Mouse (Mus musculus): ENCODE results near the gene Gm44596. TPM values are rescaled to one million over a fixed set of nuclear protein-coding genes. Genes with fewer than 3 reads are reported as not detected.
A peak's percentile ranks its signal among the peaks of the same experiment; 100 is the strongest.
"Not testable (repeated sequence)": the region's sequence is repeated elsewhere in the genome, so short reads cannot be mapped to it uniquely, and the experiment has no call there.

Gene Gm44596
- polyA plus RNA-seq, 1 experiment from 2014 or later = not detected

DNA sequence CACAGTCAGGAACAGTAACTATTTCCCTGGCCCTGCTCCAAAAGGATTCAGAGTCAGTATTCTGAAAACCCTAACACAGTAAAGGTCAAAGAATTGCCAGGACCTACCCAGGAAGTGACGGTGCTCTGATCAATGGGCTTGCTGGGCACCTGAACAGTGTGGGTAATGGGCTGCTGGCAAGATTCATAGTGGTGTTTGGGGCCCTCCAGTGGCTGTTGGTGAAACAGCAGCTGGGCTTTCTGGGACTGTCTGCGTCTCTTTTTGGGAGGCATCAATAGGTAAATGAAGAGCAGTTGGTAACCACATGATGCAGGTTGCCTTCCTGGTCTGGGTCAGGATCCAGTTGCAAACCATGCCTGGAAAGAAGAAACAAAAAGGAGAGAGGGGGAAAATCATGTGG lies 16.3 kb upstream of the Gm44596 start:
- Histone ChIP-seq H3K9ac (no peak overlapping the region), H3K4me2 (no peak overlapping the region), H3K4me1 (replicated peaks) (peaks cover 50% of the 10 kb centered on the region), H3K4me3 (no peak overlapping the region), H3K27ac (replicated peaks) (no peak overlapping the region), H3K36me3 (peaks cover 11% of the 10 kb centered on the region; the same call in 1 of the 2 replicates), H3K27me3 (no peaks in the 10 kb centered on the region), H3K9me3 (no peaks in the 10 kb centered on the region)
- WGBS = 3% methylated on average over 2 of the region's 2 CpGs
- ATAC-seq (ENCODE audit: low FRiP score, low read depth) = no peak

- WGBS = 11% methylated on average over 9 of the region's 9 CpGs
- H3K4me2 ChIP-seq = peak overlapping the region; percentile 99
- ATAC-seq (ENCODE audit: low FRiP score, low read depth) = no peak
These were observed 13.4 kb upstream of the Gm44596 start for GRCm38 (mm10) chr6:128361901-128362300.

DNA sequence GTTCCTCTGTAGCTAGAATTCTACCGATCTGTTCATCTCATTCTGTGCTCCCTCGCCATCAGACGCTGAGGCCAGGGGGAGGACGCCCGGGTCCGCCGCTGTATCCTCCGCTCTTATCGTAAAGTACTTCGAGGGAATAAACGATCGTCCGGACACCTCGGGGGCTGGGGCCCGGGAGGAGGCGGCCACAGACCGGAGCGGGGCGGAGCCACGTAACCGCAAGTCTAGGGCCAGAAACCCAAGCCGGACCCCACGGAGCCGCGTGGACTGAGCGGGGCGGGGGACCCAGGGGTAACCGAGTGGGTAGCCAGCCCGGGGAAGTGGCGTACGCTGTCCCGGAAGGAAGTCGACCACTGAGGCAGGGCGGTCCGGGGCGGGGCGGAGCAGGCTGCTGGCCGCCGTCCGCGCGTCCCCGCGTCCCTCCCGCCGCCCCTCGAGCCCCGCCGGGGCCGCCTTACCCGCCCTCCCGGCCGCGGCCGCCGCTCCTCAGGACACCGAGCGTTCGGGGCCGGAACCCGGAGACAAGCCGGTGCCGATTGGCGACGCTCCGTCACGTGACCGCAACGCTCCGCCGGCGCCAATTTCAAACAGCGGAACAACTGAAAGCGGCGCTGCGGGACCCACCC lies 12.8 kb upstream of the Gm44596 start, which contains the start of the genes Rhno1 and Foxm1:
Gene Rhno1, minus strand, starts transcription at position 531 of the 626 bp plus-strand sequence.
Gene Foxm1, plus strand, starts transcription at position 587 of the 626 bp plus-strand sequence.
- Histone ChIP-seq H3K36me3 (peaks cover 8% of the 10 kb centered on the region; the same call in 1 of the 2 replicates), H3K9me3 (no peaks in the 10 kb centered on the region), H3K4me3 (peak within 1 kb of the TSS; percentile 66), H3K27me3 (no peaks in the 10 kb centered on the region), H3K27ac (replicated peaks) (peak within 1 kb of the TSS; percentile 90), H3K4me1 (replicated peaks) (peaks cover 35% of the 10 kb centered on the region), H3K4me2 (peak within 1 kb of the TSS; percentile 99), H3K9ac (peak within 1 kb of the TSS; percentile 69)
- WGBS = under 1% methylated on average over 66 of the region's 76 CpGs
- peak; percentile 90 for ATAC-seq (ENCODE audit: low FRiP score, low read depth)

More at GRCm38 (mm10) chr6:128361901-128362300, 13.4 kb upstream of the Gm44596 start:
- Histone ChIP-seq H3K27me3 (no peaks in the 10 kb centered on the region), H3K4me1 (replicated peaks) (peaks cover 35% of the 10 kb centered on the region), H3K9me3 (no peaks in the 10 kb centered on the region), H3K36me3 (peaks cover 11% of the 10 kb centered on the region; the same call in 1 of the 2 replicates), H3K9ac (peak overlapping the region; percentile 69), H3K4me3 (peak overlapping the region; percentile 66), H3K27ac (replicated peaks) (peak overlapping the region; percentile 90)

GRCm38 (mm10) chr6:128363007-128363825 lies 12.1 kb upstream of the Gm44596 start:
- peaks cover 7% of the 10 kb centered on the region; the same call in 1 of the 2 replicates for H3K36me3 ChIP-seq
- peak; percentile 15; the same call in 1 of the 2 replicates for ATAC-seq (ENCODE audit: low FRiP score, low read depth)
- peak overlapping the region; percentile 69 for H3K9ac ChIP-seq
- no peaks in the 10 kb centered on the region for H3K9me3 ChIP-seq
- H3K4me1 ChIP-seq (replicated peaks) = peaks cover 35% of the 10 kb centered on the region
- no peaks in the 10 kb centered on the region for H3K27me3 ChIP-seq
- peak overlapping the region; percentile 66 for H3K4me3 ChIP-seq
- peak overlapping the region; percentile 90 for H3K27ac ChIP-seq (replicated peaks)
- H3K4me2 ChIP-seq = peak overlapping the region; percentile 99
- 2% methylated on average over 46 of the region's 46 CpGs for WGBS

DNA sequence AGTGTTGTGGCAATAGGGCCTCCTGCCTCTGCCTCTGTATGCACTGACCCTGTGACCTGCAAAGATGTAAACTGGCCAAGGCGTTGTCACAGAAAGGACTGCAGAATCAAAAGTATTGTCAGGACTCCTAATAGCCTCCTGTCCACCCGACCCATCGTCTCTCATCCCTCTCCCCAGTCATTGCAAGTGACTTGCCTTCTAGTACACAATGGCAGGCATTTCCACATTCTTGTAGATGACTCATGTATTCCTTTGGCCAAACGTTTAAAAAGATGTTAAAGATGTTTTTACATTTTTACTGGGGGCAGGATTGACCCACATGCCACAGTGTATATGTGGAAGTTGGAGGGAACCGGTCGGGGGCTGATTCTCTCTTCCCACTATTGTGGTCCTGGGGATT lies 10.6 kb upstream of the Gm44596 start:
- H3K27me3 ChIP-seq = no peaks in the 10 kb centered on the region
- no peak overlapping the region for H3K9ac ChIP-seq
- no peaks in the 10 kb centered on the region for H3K9me3 ChIP-seq
- 68% methylated on average over 6 of the region's 6 CpGs for WGBS
- H3K36me3 ChIP-seq = no peaks in the 10 kb centered on the region
- ATAC-seq (ENCODE audit: low FRiP score, low read depth) = no peak
- H3K4me3 ChIP-seq = no peak overlapping the region
- H3K4me1 ChIP-seq (replicated peaks) = peaks cover 28% of the 10 kb centered on the region
- H3K27ac ChIP-seq (replicated peaks) = no peak overlapping the region
- no peak overlapping the region for H3K4me2 ChIP-seq

DNA sequence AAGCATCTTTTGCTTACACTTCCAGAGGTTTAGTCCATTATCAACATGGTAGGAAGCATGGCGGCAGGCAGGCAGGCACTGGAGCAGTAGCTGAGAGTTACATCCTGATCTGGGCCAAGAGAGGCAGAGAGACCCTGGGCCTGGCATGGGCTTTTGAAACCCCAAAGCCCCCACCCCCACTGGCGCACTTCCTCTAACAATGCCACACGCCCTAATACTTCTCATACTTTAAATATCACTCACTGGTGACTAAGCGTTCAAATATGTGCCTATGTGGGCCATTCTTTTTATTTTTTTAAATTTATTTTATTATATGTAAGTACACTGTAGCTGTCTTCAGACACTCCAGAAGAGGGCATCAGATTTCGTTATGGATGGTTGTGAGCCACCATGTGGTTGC lies 8.8 kb upstream of the Gm44596 start:
- H3K27ac ChIP-seq (replicated peaks) = no peak overlapping the region
- no peaks in the 10 kb centered on the region for H3K27me3 ChIP-seq
- H3K9me3 ChIP-seq = no peaks in the 10 kb centered on the region
- no peak overlapping the region for H3K4me2 ChIP-seq
- no peak overlapping the region for H3K9ac ChIP-seq
- 0 out of 2 replicates have a peak, but pooled peaks cover 2% of the 10 kb centered on the region for H3K36me3 ChIP-seq
- WGBS = 96% methylated on average over 5 of the region's 5 CpGs
- H3K4me1 ChIP-seq (replicated peaks) = peaks cover 11% of the 10 kb centered on the region
- no peak overlapping the region for H3K4me3 ChIP-seq
- ATAC-seq (ENCODE audit: low FRiP score, low read depth) = no peak

GRCm38 (mm10) chr6:128370040-128370439 lies 5.3 kb upstream of the Gm44596 start:
- Histone ChIP-seq H3K9ac (no peak overlapping the region), H3K27ac (replicated peaks) (no peak overlapping the region), H3K36me3 (0 out of 2 replicates have a peak, but pooled peaks cover 3% of the 10 kb centered on the region), H3K4me1 (replicated peaks) (peaks cover 4% of the 10 kb centered on the region), H3K27me3 (no peaks in the 10 kb centered on the region), H3K4me2 (no peak overlapping the region), H3K4me3 (no peak overlapping the region), H3K9me3 (no peaks in the 10 kb centered on the region)
- WGBS = 95% methylated on average over 5 of the region's 5 CpGs
- no peak for ATAC-seq (ENCODE audit: low FRiP score, low read depth)

GRCm38 (mm10) chr6:128376371-128377085 lies 1.2 kb downstream of the Gm44596 start:
- Histone ChIP-seq H3K4me2 (no peak overlapping the region), H3K27me3 (no peaks in the 10 kb centered on the region), H3K9ac (no peak overlapping the region), H3K9me3 (no peaks in the 10 kb centered on the region), H3K4me1 (replicated peaks) (peaks cover 7% of the 10 kb centered on the region), H3K27ac (replicated peaks) (no peak overlapping the region), H3K36me3 (0 out of 2 replicates have a peak, but pooled peaks cover under 1% of the 10 kb centered on the region), H3K4me3 (no peak overlapping the region)
- 90% methylated on average over 17 of the region's 17 CpGs for WGBS
- no peak for ATAC-seq (ENCODE audit: low FRiP score, low read depth)

DNA sequence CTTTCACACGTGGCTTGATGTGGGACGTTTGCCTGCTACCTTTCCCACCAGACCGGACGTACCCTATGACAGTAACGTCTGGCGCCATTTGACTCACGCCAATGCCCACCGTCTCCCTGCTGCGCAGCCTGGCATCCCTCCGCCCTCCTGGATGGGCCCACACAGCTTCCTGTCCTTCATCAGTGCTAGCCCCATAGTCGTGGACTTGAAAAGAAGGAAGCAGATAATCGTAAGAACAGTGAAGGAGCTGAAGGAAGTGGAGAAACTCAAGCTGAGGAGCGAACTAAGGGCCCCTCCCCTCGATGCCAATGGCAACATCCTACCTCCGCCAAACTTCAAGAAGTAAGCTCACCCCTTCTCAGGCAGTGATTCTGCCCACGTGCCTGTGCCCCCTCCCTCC lies 4.3 kb downstream of the Gm44596 start:
- Histone ChIP-seq H3K4me2 (no peak overlapping the region), H3K27me3 (no peaks in the 10 kb centered on the region), H3K9me3 (no peaks in the 10 kb centered on the region), H3K36me3 (no peaks in the 10 kb centered on the region), H3K9ac (no peak overlapping the region), H3K4me3 (no peak overlapping the region), H3K27ac (replicated peaks) (no peak overlapping the region), H3K4me1 (replicated peaks) (peaks cover 7% of the 10 kb centered on the region)
- no peak for ATAC-seq (ENCODE audit: low FRiP score, low read depth)
- 85% methylated on average over 16 of the region's 16 CpGs for WGBS

DNA sequence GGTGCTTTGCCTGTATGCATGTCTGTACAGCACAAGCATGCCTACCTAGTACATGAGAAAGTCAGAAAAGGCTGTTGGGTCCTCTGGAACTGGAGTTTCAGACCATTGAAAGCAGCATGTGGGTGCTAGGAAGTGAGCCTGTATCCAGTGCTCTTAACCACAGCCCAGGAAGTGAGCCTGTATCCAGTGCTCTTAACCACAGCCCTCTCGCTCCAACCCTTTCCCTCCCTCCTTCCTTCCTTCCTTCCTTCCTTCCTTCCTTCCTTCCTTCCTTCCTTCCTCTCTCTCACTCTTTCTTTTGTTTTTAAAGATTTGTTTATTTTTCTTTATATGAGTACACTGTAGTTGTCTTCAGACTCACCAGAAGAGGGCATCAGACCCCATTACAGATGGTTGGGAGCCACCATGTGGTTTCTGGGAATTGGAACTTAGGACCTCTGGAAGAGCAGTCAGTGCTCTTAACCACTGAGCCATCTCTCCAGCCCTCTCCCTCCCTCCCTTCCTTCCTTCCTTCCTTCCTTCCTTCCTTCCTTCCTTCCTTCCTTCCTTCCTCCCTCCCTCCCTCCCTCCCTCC lies 5.4 kb downstream of the Gm44596 start:
- 85% methylated on average over 1 of the region's 1 CpGs for WGBS
- H3K4me2 ChIP-seq; H3K27me3 ChIP-seq; H3K36me3 ChIP-seq; H3K27ac ChIP-seq (replicated peaks); H3K9me3 ChIP-seq; ATAC-seq (ENCODE audit: low FRiP score, low read depth); H3K4me3 ChIP-seq; H3K9ac ChIP-seq; H3K4me1 ChIP-seq (replicated peaks): not testable (repeated sequence)

- Histone ChIP-seq H3K27ac (replicated peaks) (no peak overlapping the region), H3K9ac (no peak overlapping the region), H3K4me3 (no peak overlapping the region), H3K27me3 (no peaks in the 10 kb centered on the region), H3K4me1 (replicated peaks) (no peaks in the 10 kb centered on the region), H3K36me3 (no peaks in the 10 kb centered on the region), H3K9me3 (no peaks in the 10 kb centered on the region), H3K4me2 (no peak overlapping the region)
- no peak for ATAC-seq (ENCODE audit: low FRiP score, low read depth)
- 83% methylated on average over 3 of the region's 3 CpGs for WGBS
These were observed 6.0 kb downstream of the Gm44596 start for GRCm38 (mm10) chr6:128381254-128381653.

All from hindbrain, embryonic 15.5 days (tissue).